Mouse (Mus musculus): Measurements from ENCODE around the gene Mdm2. TPM values are rescaled to one million over a fixed set of nuclear protein-coding genes. Genes with fewer than 3 reads are reported as not detected.

Gene Mdm2
- total and polyA plus RNA-seq, 2 experiments from 2014 or later, result 31.3 to 93.0 TPM

GRCm38 (mm10) chr10:117648643-117649042 is 61.9 kb downstream of the Mdm2 start:
- no peak for DNase-seq (ENCODE audit: low spot score)
- Histone ChIP-seq H3K27me3 (ENCODE audit: control insufficient read depth, insufficient read depth, low read length) (no peaks in the 10 kb centered on the region), H3K4me1 (ENCODE audit: control insufficient read depth, insufficient read depth) (no peaks in the 10 kb centered on the region), H3K4me3 (ENCODE audit: low read depth, low read length) (no peak overlapping the region), H3K36me3 (replicated peaks; ENCODE audit: control insufficient read depth, insufficient read depth, low read length) (no peaks in the 10 kb centered on the region), H3K27ac (ENCODE audit: low read depth) (no peak overlapping the region), H3K9me3 (replicated peaks; ENCODE audit: control insufficient read depth, low read length) (no peaks in the 10 kb centered on the region), H3K4me2 (ENCODE audit: low read depth, low read length) (no peak overlapping the region), H3K9ac (replicated peaks; ENCODE audit: low read depth, low read length) (no peak overlapping the region)
- no peak for ATAC-seq (ENCODE audit: insufficient read depth, low read depth)
- no peak for TF ChIP-seq EP300 (IDR thresholded peaks at IDR 0.05; ENCODE audit: low read depth)
- WGBS, result 74% methylated on average over 3 of the region's 3 CpGs

GRCm38 (mm10) chr10:117647964-117648472 is 62.5 kb downstream of the Mdm2 start:
- Histone ChIP-seq H3K9me3 (replicated peaks; ENCODE audit: control insufficient read depth, low read length) (no peaks in the 10 kb centered on the region), H3K27me3 (ENCODE audit: control insufficient read depth, insufficient read depth, low read length) (no peaks in the 10 kb centered on the region), H3K9ac (replicated peaks; ENCODE audit: low read depth, low read length) (no peak overlapping the region), H3K36me3 (replicated peaks; ENCODE audit: control insufficient read depth, insufficient read depth, low read length) (no peaks in the 10 kb centered on the region), H3K27ac (ENCODE audit: low read depth) (no peak overlapping the region), H3K4me1 (ENCODE audit: control insufficient read depth, insufficient read depth) (no peaks in the 10 kb centered on the region), H3K4me2 (ENCODE audit: low read depth, low read length) (no peak overlapping the region), H3K4me3 (ENCODE audit: low read depth, low read length) (no peak overlapping the region)
- TF ChIP-seq EP300 (IDR thresholded peaks at IDR 0.05; ENCODE audit: low read depth) (no peak), CTCF (IDR thresholded peaks at IDR 0.05; ENCODE audit: low read depth) (no peak)
- 70% methylated on average over 2 of the region's 2 CpGs for WGBS
- ATAC-seq (ENCODE audit: insufficient read depth, low read depth) (no peak), DNase-seq (ENCODE audit: low spot score) (no peak)

DNA sequence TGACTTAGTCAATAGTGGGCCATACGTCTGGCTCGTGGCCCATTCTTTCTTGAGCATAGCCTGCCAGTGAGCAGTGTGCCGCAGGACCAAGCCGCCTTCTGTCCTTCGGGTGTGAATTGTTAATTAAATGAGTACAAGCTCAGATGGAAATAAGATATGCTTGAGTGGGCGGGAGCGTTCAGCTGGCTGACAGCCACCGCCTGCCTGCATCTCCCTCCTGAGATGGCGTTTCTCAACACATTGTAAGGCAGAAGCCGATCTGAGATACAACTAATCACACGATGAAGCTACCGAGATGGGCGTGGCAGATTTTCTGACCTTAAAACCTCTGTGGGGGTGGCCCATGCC is 63.4 kb downstream of the Mdm2 start:
- Histone ChIP-seq H3K27me3 (ENCODE audit: control insufficient read depth, insufficient read depth, low read length) (no peaks in the 10 kb centered on the region), H3K9ac (replicated peaks; ENCODE audit: low read depth, low read length) (no peak overlapping the region), H3K4me2 (ENCODE audit: low read depth, low read length) (no peak overlapping the region), H3K9me3 (replicated peaks; ENCODE audit: control insufficient read depth, low read length) (no peaks in the 10 kb centered on the region), H3K36me3 (replicated peaks; ENCODE audit: control insufficient read depth, insufficient read depth, low read length) (no peaks in the 10 kb centered on the region), H3K4me3 (ENCODE audit: low read depth, low read length) (no peak overlapping the region), H3K4me1 (ENCODE audit: control insufficient read depth, insufficient read depth) (no peaks in the 10 kb centered on the region), H3K27ac (ENCODE audit: low read depth) (no peak overlapping the region)
- no peak for ATAC-seq (ENCODE audit: insufficient read depth, low read depth)
- TF ChIP-seq EP300 (IDR thresholded peaks at IDR 0.05; ENCODE audit: low read depth), result no peak
- no peak for DNase-seq (ENCODE audit: low spot score)
- 79% methylated on average over 13 of the region's 13 CpGs for WGBS

- no peak overlapping the region for H3K9ac ChIP-seq (replicated peaks; ENCODE audit: low read depth, low read length)
- no peak overlapping the region for H3K4me2 ChIP-seq (ENCODE audit: low read depth, low read length)
- 86% methylated on average over 5 of the region's 5 CpGs for WGBS
- H3K27ac ChIP-seq (ENCODE audit: low read depth), result no peak overlapping the region
- no peak for TF ChIP-seq EP300 (IDR thresholded peaks at IDR 0.05; ENCODE audit: low read depth)
- no peak for TF ChIP-seq CTCF (IDR thresholded peaks at IDR 0.05; ENCODE audit: low read depth)
- H3K4me1 ChIP-seq (ENCODE audit: control insufficient read depth, insufficient read depth), result no peaks in the 10 kb centered on the region
- no peak overlapping the region for H3K4me3 ChIP-seq (ENCODE audit: low read depth, low read length)
- H3K27me3 ChIP-seq (ENCODE audit: control insufficient read depth, insufficient read depth, low read length), result no peaks in the 10 kb centered on the region
- no peaks in the 10 kb centered on the region for H3K36me3 ChIP-seq (replicated peaks; ENCODE audit: control insufficient read depth, insufficient read depth, low read length)
- DNase-seq (ENCODE audit: low spot score) (no peak), ATAC-seq (ENCODE audit: insufficient read depth, low read depth) (no peak)
- no peaks in the 10 kb centered on the region for H3K9me3 ChIP-seq (replicated peaks; ENCODE audit: control insufficient read depth, low read length)
Observed at GRCm38 (mm10) chr10:117646482-117647157, 63.9 kb downstream of the Mdm2 start.

DNA sequence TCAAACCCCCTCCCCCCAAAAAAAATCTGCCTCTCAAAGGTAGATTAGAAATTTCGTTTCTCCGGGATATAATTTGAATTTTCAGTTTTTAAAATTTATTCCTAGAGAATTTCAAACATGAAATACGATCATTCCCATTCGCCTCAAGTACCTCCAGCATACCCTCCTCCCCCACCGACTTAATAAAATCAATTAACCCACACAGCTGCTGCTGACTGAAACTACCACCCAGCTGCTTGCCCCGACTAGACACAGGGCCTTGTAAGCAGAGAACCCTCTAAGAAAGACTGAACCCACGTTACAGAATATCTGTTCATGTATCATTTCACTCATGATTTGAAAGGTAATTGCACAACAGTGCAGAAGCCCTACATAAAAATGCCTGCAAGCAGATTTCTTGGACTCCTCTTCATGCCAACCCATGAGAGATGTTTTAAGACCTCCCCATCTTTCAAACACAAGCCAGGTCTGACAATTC is 65.0 kb downstream of the Mdm2 start:
- Histone ChIP-seq H3K4me3 (ENCODE audit: low read depth, low read length) (no peak overlapping the region), H3K27ac (ENCODE audit: low read depth) (no peak overlapping the region), H3K4me1 (ENCODE audit: control insufficient read depth, insufficient read depth) (no peaks in the 10 kb centered on the region), H3K9ac (replicated peaks; ENCODE audit: low read depth, low read length) (no peak overlapping the region), H3K36me3 (replicated peaks; ENCODE audit: control insufficient read depth, insufficient read depth, low read length) (no peaks in the 10 kb centered on the region), H3K4me2 (ENCODE audit: low read depth, low read length) (no peak overlapping the region), H3K9me3 (replicated peaks; ENCODE audit: control insufficient read depth, low read length) (no peaks in the 10 kb centered on the region), H3K27me3 (ENCODE audit: control insufficient read depth, insufficient read depth, low read length) (no peaks in the 10 kb centered on the region)
- TF ChIP-seq CTCF (IDR thresholded peaks at IDR 0.05; ENCODE audit: low read depth) (no peak), EP300 (IDR thresholded peaks at IDR 0.05; ENCODE audit: low read depth) (no peak)
- 86% methylated on average over 7 of the region's 7 CpGs for WGBS
- ATAC-seq (ENCODE audit: insufficient read depth, low read depth) (no peak), DNase-seq (ENCODE audit: low spot score) (no peak)

- Histone ChIP-seq H3K4me1 (ENCODE audit: control insufficient read depth, insufficient read depth) (no peaks in the 10 kb centered on the region), H3K27ac (ENCODE audit: low read depth) (no peak overlapping the region), H3K4me3 (ENCODE audit: low read depth, low read length) (no peak overlapping the region), H3K36me3 (replicated peaks; ENCODE audit: control insufficient read depth, insufficient read depth, low read length) (no peaks in the 10 kb centered on the region), H3K4me2 (ENCODE audit: low read depth, low read length) (no peak overlapping the region), H3K27me3 (ENCODE audit: control insufficient read depth, insufficient read depth, low read length) (no peaks in the 10 kb centered on the region), H3K9me3 (replicated peaks; ENCODE audit: control insufficient read depth, low read length) (no peaks in the 10 kb centered on the region), H3K9ac (replicated peaks; ENCODE audit: low read depth, low read length) (no peak overlapping the region)
- no peak for TF ChIP-seq CTCF (IDR thresholded peaks at IDR 0.05; ENCODE audit: low read depth)
- TF ChIP-seq EP300 (IDR thresholded peaks at IDR 0.05; ENCODE audit: low read depth), result no peak
- 87% methylated on average over 11 of the region's 11 CpGs for WGBS
- DNase-seq (ENCODE audit: low spot score) (no peak), ATAC-seq (ENCODE audit: insufficient read depth, low read depth) (no peak)
Observed at GRCm38 (mm10) chr10:117644828-117645227, 65.7 kb downstream of the Mdm2 start.
